8 mouse cellular contexts compared by ENCODE assay signal in the genomic region with DNA sequence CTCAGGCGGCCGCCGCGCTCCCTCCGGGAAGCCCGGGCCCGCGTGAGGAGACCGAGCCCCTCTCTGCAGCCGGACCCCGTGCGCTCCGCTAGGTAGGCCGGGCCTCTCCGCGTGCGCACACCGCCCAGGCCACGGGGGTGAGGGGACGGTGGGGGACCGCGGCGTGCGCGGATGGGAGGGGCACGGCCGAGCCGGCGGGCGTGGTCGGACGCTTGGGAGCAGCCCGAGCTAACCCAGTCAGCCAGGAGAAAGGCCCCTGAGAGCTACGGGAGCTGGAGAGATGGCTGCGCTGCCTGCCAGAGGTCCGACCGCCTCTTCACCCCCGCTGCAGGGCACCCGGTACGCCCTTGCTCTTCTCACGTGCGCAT. TPM values are rescaled to one million over a fixed set of nuclear protein-coding genes. Genes with fewer than 3 reads are reported as not detected.
DNase-seq lines count a peak whose midpoint lies in the region; ATAC-seq and TF ChIP-seq lines count a peak whose summit lies in the region.

No protein-coding gene starts in this region.

- peak overlapping the region; percentile 95 for H3K4me2 ChIP-seq in heart, embryonic 13.5 days
- H3K4me2 ChIP-seq in embryonic facial prominence, embryonic 13.5 days = peak overlapping the region; percentile 83
- H3K4me2 ChIP-seq in hindbrain, embryonic 15.5 days = peak overlapping the region; percentile 82
- H3K4me2 ChIP-seq in liver, postnatal 0 days (ENCODE audit: low read depth, low read length) = peak overlapping the region; percentile 97

- H3K27me3 ChIP-seq in heart, embryonic 13.5 days (replicated peaks) = peaks cover 6% of the 10 kb centered on the region; the same call in 1 of the 2 replicates
- peaks cover 9% of the 10 kb centered on the region for H3K27me3 ChIP-seq in G1E (ENCODE audit: insufficient read depth, low read length)
- no peaks in the 10 kb centered on the region for H3K27me3 ChIP-seq in embryonic facial prominence, embryonic 13.5 days
- peaks cover 5% of the 10 kb centered on the region; the same call in 1 of the 2 replicates for H3K27me3 ChIP-seq in hindbrain, embryonic 15.5 days
- H3K27me3 ChIP-seq in liver, postnatal 0 days (ENCODE audit: insufficient read depth, low read length) = no peaks in the 10 kb centered on the region

- no peak for TF ChIP-seq EP300 in liver, postnatal 0 days (IDR thresholded peaks at IDR 0.05; ENCODE audit: low read depth)

- no peaks in the 10 kb centered on the region for H3K9me3 ChIP-seq in heart, embryonic 13.5 days
- H3K9me3 ChIP-seq in G1E (replicated peaks) = no peaks in the 10 kb centered on the region
- no peaks in the 10 kb centered on the region for H3K9me3 ChIP-seq in embryonic facial prominence, embryonic 13.5 days
- H3K9me3 ChIP-seq in hindbrain, embryonic 15.5 days = no peaks in the 10 kb centered on the region
- no peaks in the 10 kb centered on the region for H3K9me3 ChIP-seq in liver, postnatal 0 days (ENCODE audit: low read length)

- peak overlapping the region; percentile 90 for H3K27ac ChIP-seq in heart, embryonic 13.5 days (replicated peaks)
- H3K27ac ChIP-seq in embryonic facial prominence, embryonic 13.5 days = peak overlapping the region; percentile 90
- H3K27ac ChIP-seq in hindbrain, embryonic 15.5 days (replicated peaks) = peak overlapping the region; percentile 86
- peak overlapping the region; percentile 98 for H3K27ac ChIP-seq in liver, postnatal 0 days (ENCODE audit: low read depth)

- peak overlapping the region; percentile 82 for H3K4me3 ChIP-seq in heart, embryonic 13.5 days
- peak overlapping the region; percentile 92 for H3K4me3 ChIP-seq in G1E (ENCODE audit: low read depth, low read length)
- peak overlapping the region; percentile 97 for H3K4me3 ChIP-seq in embryonic facial prominence, embryonic 13.5 days
- peak overlapping the region; percentile 83 for H3K4me3 ChIP-seq in hindbrain, embryonic 15.5 days
- H3K4me3 ChIP-seq in liver, postnatal 0 days (ENCODE audit: low read depth, low read length) = peak overlapping the region; percentile 100

- H3K4me1 ChIP-seq in heart, embryonic 13.5 days = peaks cover 16% of the 10 kb centered on the region
- peaks cover 41% of the 10 kb centered on the region for H3K4me1 ChIP-seq in G1E (ENCODE audit: insufficient read depth, low read depth, low read length)
- peaks cover 24% of the 10 kb centered on the region for H3K4me1 ChIP-seq in embryonic facial prominence, embryonic 13.5 days
- peaks cover 15% of the 10 kb centered on the region for H3K4me1 ChIP-seq in hindbrain, embryonic 15.5 days (replicated peaks)
- peaks cover 16% of the 10 kb centered on the region for H3K4me1 ChIP-seq in liver, postnatal 0 days (ENCODE audit: insufficient read depth)

- peaks cover 36% of the 10 kb centered on the region for H3K36me3 ChIP-seq in heart, embryonic 13.5 days
- peaks cover 49% of the 10 kb centered on the region for H3K36me3 ChIP-seq in G1E (replicated peaks)
- peaks cover 30% of the 10 kb centered on the region for H3K36me3 ChIP-seq in embryonic facial prominence, embryonic 13.5 days
- H3K36me3 ChIP-seq in hindbrain, embryonic 15.5 days = peaks cover 23% of the 10 kb centered on the region
- H3K36me3 ChIP-seq in liver, postnatal 0 days (replicated peaks; ENCODE audit: insufficient read depth, low read length) = peaks cover 26% of the 10 kb centered on the region

- H3K9ac ChIP-seq in heart, embryonic 13.5 days = peak overlapping the region; percentile 93
- peak overlapping the region; percentile 96 for H3K9ac ChIP-seq in embryonic facial prominence, embryonic 13.5 days
- peak overlapping the region; percentile 90 for H3K9ac ChIP-seq in hindbrain, embryonic 15.5 days
- H3K9ac ChIP-seq in liver, postnatal 0 days (replicated peaks) = peak overlapping the region; percentile 97

- peak; percentile 93 for ATAC-seq in heart, embryonic 13.5 days (ENCODE audit: extremely low read depth, insufficient number of reproducible peaks, low FRiP score, low TSS enrichment)
- ATAC-seq in G1E (ENCODE audit: extremely low read depth, insufficient number of reproducible peaks, low FRiP score, poor library complexity, severe bottlenecking) = peak; percentile 28
- ATAC-seq in embryonic facial prominence, embryonic 13.5 days (ENCODE audit: insufficient number of reproducible peaks, insufficient read depth, low FRiP score, low TSS enrichment, low read depth) = peak; percentile 79
- ATAC-seq in hindbrain, embryonic 15.5 days (ENCODE audit: low FRiP score, low read depth) = peak; percentile 89
- ATAC-seq in liver, postnatal 0 days = peak; percentile 89

- no peak for TF ChIP-seq CTCF in G1E (IDR thresholded peaks at IDR 0.05; ENCODE audit: low read depth, low read length)
- no peak for TF ChIP-seq CTCF in liver, postnatal 0 days (IDR thresholded peaks at IDR 0.05; ENCODE audit: low read depth)

- 0% methylated on average over 42 of the region's 42 CpGs for WGBS in heart, embryonic 13.5 days
- under 1% methylated on average over 42 of the region's 42 CpGs for WGBS in embryonic facial prominence, embryonic 13.5 days
- under 1% methylated on average over 36 of the region's 42 CpGs for WGBS in hindbrain, embryonic 15.5 days
- WGBS in liver, postnatal 0 days (ENCODE audit: insufficient replicate concordance) = under 1% methylated on average over 42 of the region's 42 CpGs

- no peak for DNase-seq in heart, adult 18-20 months
- peak; percentile 89 for DNase-seq in G1E (ENCODE audit: low spot score)
- DNase-seq in liver, postnatal 0 days = peak; percentile 86
- peak; percentile 76 for DNase-seq in ovary, postnatal 36 days (ENCODE audit: low spot score)
- no peak for DNase-seq in cerebellum, adult 11 months

RNA-seq across cellular contexts. Expression of gene Rae1, which starts 0.4 kb away (rescaled TPM):
- 94.7 and 106 TPM in 2 replicates for polyA plus RNA-seq in heart, embryonic 13.5 days (2015; fragmentation: Nextera tagmentation; extraction: Ambion mirVana)
- total RNA-seq in heart, adult 18-20 months (2021) = 10 to 100 TPM; 21.5 to 21.8 TPM
- 165 and 189 TPM in 2 replicates for total RNA-seq in G1E (2014; fragmentation: Nextera tagmentation)
- 92.4 and 93.2 TPM in 2 replicates for total RNA-seq in G1E (2017)
- polyA plus RNA-seq in G1E (2012) = 60.2 and 71.9 TPM in 2 replicates
- polyA plus RNA-seq in embryonic facial prominence, embryonic 13.5 days (2015; fragmentation: Nextera tagmentation; extraction: Ambion mirVana) = 137 and 148 TPM in 2 replicates
- polyA plus RNA-seq in hindbrain, embryonic 15.5 days (2015; fragmentation: Nextera tagmentation; extraction: Ambion mirVana) = 111 and 112 TPM in 2 replicates
- polyA plus RNA-seq in liver, postnatal 0 days (2015; fragmentation: Nextera tagmentation; extraction: Ambion mirVana) = 40.0 and 41.5 TPM in 2 replicates

RNA-seq across cellular contexts. Expression of gene Rbm38, which starts 20.0 kb away (rescaled TPM):
- 116 and 121 TPM in 2 replicates for polyA plus RNA-seq in heart, embryonic 13.5 days (2015; fragmentation: Nextera tagmentation; extraction: Ambion mirVana)
- 100 to 1,000 TPM; 171 to 173 TPM for total RNA-seq in heart, adult 18-20 months (2021)
- total RNA-seq in G1E (2014; fragmentation: Nextera tagmentation) = 299 and 342 TPM in 2 replicates
- 35.7 and 36.0 TPM in 2 replicates for total RNA-seq in G1E (2017)
- 692 and 737 TPM in 2 replicates for polyA plus RNA-seq in G1E (2012)
- 24.2 and 25.8 TPM in 2 replicates for polyA plus RNA-seq in embryonic facial prominence, embryonic 13.5 days (2015; fragmentation: Nextera tagmentation; extraction: Ambion mirVana)
- 14.1 and 17.3 TPM in 2 replicates for polyA plus RNA-seq in hindbrain, embryonic 15.5 days (2015; fragmentation: Nextera tagmentation; extraction: Ambion mirVana)
- 124 and 126 TPM in 2 replicates for polyA plus RNA-seq in liver, postnatal 0 days (2015; fragmentation: Nextera tagmentation; extraction: Ambion mirVana)

RNA-seq across cellular contexts. Expression of gene Spo11, which starts 22.8 kb away (rescaled TPM):
- 0.11 and 0.23 TPM in 2 replicates for polyA plus RNA-seq in heart, embryonic 13.5 days (2015; fragmentation: Nextera tagmentation; extraction: Ambion mirVana)
- not detected for total RNA-seq in heart, adult 18-20 months (2021)
- total RNA-seq in G1E (2014; fragmentation: Nextera tagmentation) = not detected in 2 replicates
- total RNA-seq in G1E (2017) = not detected in 2 replicates
- polyA plus RNA-seq in G1E (2012) = not detected in 2 replicates
- 2.8 and 3.9 TPM in 2 replicates for polyA plus RNA-seq in embryonic facial prominence, embryonic 13.5 days (2015; fragmentation: Nextera tagmentation; extraction: Ambion mirVana)
- 0.96 and 1.4 TPM in 2 replicates for polyA plus RNA-seq in hindbrain, embryonic 15.5 days (2015; fragmentation: Nextera tagmentation; extraction: Ambion mirVana)
- polyA plus RNA-seq in liver, postnatal 0 days (2015; fragmentation: Nextera tagmentation; extraction: Ambion mirVana) = 0.07 and 0.09 TPM in 2 replicates

Comparison
In these comparisons a context has a peak if more than half of its experiments do, and no peak if none do; other contexts are left out.
1. ATAC-seq: peak in every context shown above with its lines; median percentile 93 in heart, embryonic 13.5 days; 89 in hindbrain, embryonic 15.5 days; 89 in liver, postnatal 0 days; 79 in embryonic facial prominence, embryonic 13.5 days; 28 in G1E.
2. DNase-seq: peak in G1E (single experiment), liver, postnatal 0 days (single experiment) and ovary, postnatal 36 days (single experiment); none in heart, adult 18-20 months (0 of 2) and cerebellum, adult 11 months (single experiment).
3. Peak in every context shown above with its lines, with median percentiles within 50 percentile points of each other: H3K27ac ChIP-seq, H3K4me2 ChIP-seq, H3K4me3 ChIP-seq and H3K9ac ChIP-seq.